Mouse (Mus musculus): ENCODE measurements around the gene Mgrn1.

DNA sequence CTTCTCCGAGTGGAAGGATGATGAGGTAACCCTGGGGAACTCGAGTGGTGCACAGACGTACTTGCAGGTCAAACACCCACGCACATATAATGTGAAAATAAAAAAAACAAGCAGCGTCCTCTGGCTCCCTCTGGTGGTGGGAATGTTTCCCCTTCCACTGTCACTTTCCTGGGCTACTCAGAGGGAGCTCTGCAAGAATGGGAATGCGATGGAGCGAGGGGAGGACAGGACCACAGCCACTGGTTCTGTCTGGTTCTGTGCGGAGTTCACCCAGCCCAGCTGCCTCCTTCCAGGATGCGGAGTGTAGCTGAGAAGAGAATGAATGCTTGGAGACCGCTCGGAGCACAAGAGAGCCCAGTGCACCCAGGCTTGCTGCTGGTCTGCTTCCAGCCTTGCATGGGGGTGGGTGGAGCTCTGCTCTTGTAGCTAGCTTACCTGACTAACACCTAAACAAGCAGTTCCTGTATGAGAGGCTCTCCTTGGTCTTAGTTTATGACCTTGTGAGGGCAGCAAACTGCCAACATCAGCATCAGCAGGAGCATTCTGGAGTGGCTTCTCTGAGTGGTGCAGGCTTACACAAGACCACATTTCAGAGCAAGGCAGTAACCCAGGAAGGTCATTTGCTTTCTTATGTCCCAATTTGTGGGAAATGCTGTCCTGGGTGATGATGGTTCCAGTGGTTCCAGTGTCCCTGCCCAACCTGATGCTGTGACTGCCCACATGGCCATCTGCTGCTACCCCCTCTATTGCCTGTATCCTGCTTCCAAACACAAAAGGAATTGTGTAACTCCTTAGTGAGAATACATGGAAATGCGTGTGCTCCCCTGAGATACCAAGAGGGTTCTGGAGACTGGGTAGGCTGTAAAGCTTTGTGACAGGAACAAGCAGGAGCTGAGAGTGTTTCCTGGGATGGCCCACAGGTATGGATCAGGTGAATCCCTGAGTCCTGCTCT lies 28.0 kb downstream of the Mgrn1 start:
- TF ChIP-seq CTCF (conservative IDR thresholded peaks at IDR 0.05; ENCODE audit: low read length) (peak; percentile 96), NANOG (IDR thresholded peaks at IDR 0.05; ENCODE audit: borderline replicate concordance, low read length) (no peak)
